18 mouse cellular contexts compared by ENCODE assay signal in the genomic region with DNA sequence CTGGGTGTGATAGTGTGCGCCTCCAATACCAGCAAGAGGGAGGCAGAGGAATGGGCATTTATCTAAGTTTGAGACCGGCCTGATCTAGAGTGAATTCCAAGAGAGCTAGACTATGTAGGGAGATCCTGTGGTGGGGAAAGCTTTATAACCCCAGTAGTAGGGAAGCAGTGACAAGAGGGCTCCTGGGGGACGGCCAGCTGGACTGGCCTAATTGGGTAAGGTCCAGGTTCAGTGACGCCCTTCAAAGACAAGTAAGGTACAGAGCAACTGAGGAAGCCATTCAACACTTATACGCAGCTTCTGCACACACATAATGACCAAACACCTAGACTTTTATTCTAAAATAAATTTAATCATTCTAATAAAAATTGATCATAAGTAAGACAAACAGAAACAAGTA. TPM values are rescaled to one million over a fixed set of nuclear protein-coding genes. Genes with fewer than 3 reads are reported as not detected.
A peak's percentile ranks its signal among the peaks of the same experiment; 100 is the strongest.
DNase-seq lines count a peak whose midpoint lies in the region; ATAC-seq and TF ChIP-seq lines count a peak whose summit lies in the region.
"Had no signal": no experiment of that assay in that cellular context is flagged by ENCODE, and none has a peak within 500 bp of the region (broad histone marks: within the 10 kb centered on the region; RNA-seq: fewer than 3 reads in every experiment).

No protein-coding gene starts in this region.

- no peak overlapping the region; the same call in 1 of the 2 replicates for H3K27ac ChIP-seq in heart, adult 2 months
- no peak overlapping the region for H3K27ac ChIP-seq in heart, embryonic 12.5 days (ENCODE audit: poor library complexity, severe bottlenecking)
- H3K27ac ChIP-seq: heart, embryonic 13.5 days; liver, embryonic 13.5 days; lung, embryonic 15.5 days; neural tube, embryonic 15.5 days had no signal

- H3K4me1 ChIP-seq in heart, adult 2 months (ENCODE audit: control insufficient read depth, insufficient read depth, low read length), result peaks cover 2% of the 10 kb centered on the region; the same call in 1 of the 2 replicates
- no peaks in the 10 kb centered on the region for H3K4me1 ChIP-seq in heart, embryonic 12.5 days (replicated peaks)
- H3K4me1 ChIP-seq: heart, embryonic 13.5 days; lung, embryonic 15.5 days; neural tube, embryonic 15.5 days had no signal

- H3K9ac ChIP-seq in heart, adult 2 months (ENCODE audit: low read depth, low read length), result no peak overlapping the region
- no peak overlapping the region for H3K9ac ChIP-seq in heart, embryonic 12.5 days
- H3K9ac ChIP-seq: heart, embryonic 13.5 days; liver, embryonic 13.5 days; lung, embryonic 15.5 days; neural tube, embryonic 15.5 days had no signal

- H3K79me2 ChIP-seq in heart, adult 2 months (replicated peaks; ENCODE audit: control insufficient read depth, insufficient read depth, low read length), result no peaks in the 10 kb centered on the region; the same call in 1 of the 2 replicates

- intact Hi-C loops in heart, adult 2 months (cut with DNase I), result loop anchor here (5.0 kb wide), 1 partner anchor 45 kb away; no protein-coding TSS in a partner anchor

- H3K9me3 ChIP-seq in heart, embryonic 12.5 days (replicated peaks), result no peaks in the 10 kb centered on the region
- H3K9me3 ChIP-seq: heart, embryonic 13.5 days; liver, embryonic 13.5 days; lung, embryonic 15.5 days; neural tube, embryonic 15.5 days had no signal

- ATAC-seq in heart, embryonic 12.5 days (ENCODE audit: insufficient number of reproducible peaks, low FRiP score), result no peak
- ATAC-seq: midbrain, embryonic 16.5 days had no signal

- TF ChIP-seq POLR2A in heart, adult 2 months (IDR thresholded peaks at IDR 0.05; ENCODE audit: insufficient read depth, low read depth, low read length), result no peak

- DNase-seq in heart, adult 2 months, result peak; percentile 48 to 55
- DNase-seq in cerebellum, adult 18-20 months, result peak; percentile 62
- peak; percentile 18 to 38 for DNase-seq in cerebellum, postnatal 10 days
- DNase-seq in heart, postnatal 4 days, result peak; percentile 42
- DNase-seq in kidney, postnatal 36 days, result no peak
- DNase-seq in urinary bladder, postnatal 14 days (ENCODE audit: low spot score), result no peak
- DNase-seq: kidney, adult 8-10 months; kidney, postnatal 25 days; liver, embryonic 13.5 days; lung, postnatal 4 days; right cerebral cortex, postnatal 14 days; spleen, adult 18-20 months; thymus, adult 18-20 months had no signal

- no peaks in the 10 kb centered on the region for H3K27me3 ChIP-seq in heart, adult 2 months (ENCODE audit: control insufficient read depth, insufficient read depth, low read length)
- H3K27me3 ChIP-seq in heart, embryonic 12.5 days (replicated peaks), result no peaks in the 10 kb centered on the region
- H3K27me3 ChIP-seq: heart, embryonic 13.5 days; liver, embryonic 13.5 days; lung, embryonic 15.5 days; neural tube, embryonic 15.5 days had no signal

- peaks cover 16% of the 10 kb centered on the region for H3K36me3 ChIP-seq in heart, adult 2 months (ENCODE audit: control insufficient read depth, insufficient read depth, low read length)
- H3K36me3 ChIP-seq in heart, embryonic 12.5 days, result peaks cover 76% of the 10 kb centered on the region

- no peak overlapping the region for H3K4me3 ChIP-seq in heart, adult 2 months
- H3K4me3 ChIP-seq in heart, embryonic 12.5 days, result no peak overlapping the region
- H3K4me3 ChIP-seq: heart, embryonic 13.5 days; liver, embryonic 13.5 days; lung, embryonic 15.5 days; neural tube, embryonic 15.5 days had no signal

- TF ChIP-seq EP300 in heart, adult 2 months (IDR thresholded peaks at IDR 0.05; ENCODE audit: insufficient read depth, low read depth, low read length), result no peak

- TF ChIP-seq CTCF in heart, adult 2 months (IDR thresholded peaks at IDR 0.05), result no peak

- H3K4me2 ChIP-seq in heart, embryonic 12.5 days, result no peak overlapping the region
- H3K4me2 ChIP-seq: heart, embryonic 13.5 days; liver, embryonic 13.5 days; lung, embryonic 15.5 days; neural tube, embryonic 15.5 days had no signal

- 62% methylated on average over 5 of the region's 5 CpGs for WGBS in heart, adult 2 months
- WGBS in heart, embryonic 12.5 days, result 92% methylated on average over 5 of the region's 5 CpGs

RNA-seq across cellular contexts. Expression of gene Kpnb1, which starts 44.8 kb away (rescaled TPM):
- 10 to 100 TPM; 71.7 to 80.8 TPM for total RNA-seq in heart, adult 2 months (2021)
- 22.1 and 43.5 TPM in 2 replicates for polyA plus RNA-seq in heart, adult 2 months (2012; rRNA removed)
- polyA plus RNA-seq in heart, embryonic 12.5 days (2016; fragmentation: Nextera tagmentation; extraction: Ambion mirVana), result 41.7 and 45.4 TPM in 2 replicates
- 100 to 1,000 TPM; 160 to 162 TPM for total RNA-seq in heart, postnatal 4 days (2021)

RNA-seq across cellular contexts. Expression of gene Npepps, which starts 48.0 kb away (rescaled TPM):
- total RNA-seq in heart, adult 2 months (2021), result 10 to 100 TPM; 77.7 to 80.1 TPM
- polyA plus RNA-seq in heart, adult 2 months (2012; rRNA removed), result 24.1 and 38.2 TPM in 2 replicates
- polyA plus RNA-seq in heart, embryonic 12.5 days (2016; fragmentation: Nextera tagmentation; extraction: Ambion mirVana), result 87.8 and 95.3 TPM in 2 replicates
- 10 to 100 TPM; 85.9 to 97.2 TPM for total RNA-seq in heart, postnatal 4 days (2021)

Comparison
In these comparisons a context has a peak if more than half of its experiments do, and no peak if none do; other contexts are left out.
1. DNase-seq: peak in heart, adult 2 months (2 of 2), cerebellum, adult 18-20 months (2 of 2), cerebellum, postnatal 10 days (2 of 2) and heart, postnatal 4 days (single experiment); none in kidney, postnatal 36 days (0 of 2) and urinary bladder, postnatal 14 days (single experiment).